Mouse (Mus musculus): Measurements from ENCODE around the gene Itga8.
A peak's percentile ranks its signal among the peaks of the same experiment; 100 is the strongest.

The Itga8 gene

GRCm38 (mm10) chr2:12301431-12302170 lies at the start of gene Itga8:
TSS of gene Itga8 (minus strand) at chr2:12301922.
- DNase-seq (ENCODE audit: low read depth): peak; percentile 22

- no peak for DNase-seq (ENCODE audit: low read depth)
Measured at GRCm38 (mm10) chr2:12348914-12349313, 47.2 kb upstream of the Itga8 start.

- DNase-seq (ENCODE audit: low read depth): no peak
Measured at GRCm38 (mm10) chr2:12331962-12332361, 30.2 kb upstream of the Itga8 start.

- DNase-seq (ENCODE audit: low read depth): no peak
Measured at GRCm38 (mm10) chr2:12329620-12330019, 27.9 kb upstream of the Itga8 start.

- DNase-seq (ENCODE audit: low read depth): no peak
Measured at GRCm38 (mm10) chr2:12329068-12329407, 27.3 kb upstream of the Itga8 start.

GRCm38 (mm10) chr2:12328355-12329067 lies 26.8 kb upstream of the Itga8 start:
- no peak for DNase-seq (ENCODE audit: low read depth)

GRCm38 (mm10) chr2:12327691-12328354 lies 26.1 kb upstream of the Itga8 start:
- DNase-seq (ENCODE audit: low read depth): no peak

GRCm38 (mm10) chr2:12327216-12327615 lies 25.5 kb upstream of the Itga8 start:
- DNase-seq (ENCODE audit: low read depth): no peak

- no peak for DNase-seq (ENCODE audit: low read depth)
Measured at GRCm38 (mm10) chr2:12325868-12326267, 24.1 kb upstream of the Itga8 start.

GRCm38 (mm10) chr2:12325417-12325816 lies 23.7 kb upstream of the Itga8 start:
- no peak for DNase-seq (ENCODE audit: low read depth)

- no peak for DNase-seq (ENCODE audit: low read depth)
Measured at GRCm38 (mm10) chr2:12320914-12321313, 19.2 kb upstream of the Itga8 start.

GRCm38 (mm10) chr2:12318715-12319114 lies 17.0 kb upstream of the Itga8 start:
- DNase-seq (ENCODE audit: low read depth): no peak

GRCm38 (mm10) chr2:12318036-12318435 lies 16.3 kb upstream of the Itga8 start:
- no peak for DNase-seq (ENCODE audit: low read depth)

GRCm38 (mm10) chr2:12317343-12317742 lies 15.6 kb upstream of the Itga8 start:
- peak; percentile 74 for DNase-seq (ENCODE audit: low read depth)

GRCm38 (mm10) chr2:12316361-12316760 lies 14.6 kb upstream of the Itga8 start:
- no peak for DNase-seq (ENCODE audit: low read depth)

- DNase-seq (ENCODE audit: low read depth): no peak
Measured at GRCm38 (mm10) chr2:12314028-12314427, 12.3 kb upstream of the Itga8 start.

- peak; percentile 66 for DNase-seq (ENCODE audit: low read depth)
Measured at GRCm38 (mm10) chr2:12308466-12308865, 6.7 kb upstream of the Itga8 start.

GRCm38 (mm10) chr2:12307311-12307710 lies 5.6 kb upstream of the Itga8 start:
- DNase-seq (ENCODE audit: low read depth): no peak

GRCm38 (mm10) chr2:12305064-12305650 lies 3.4 kb upstream of the Itga8 start:
- no peak for DNase-seq (ENCODE audit: low read depth)

- no peak for DNase-seq (ENCODE audit: low read depth)
Measured at GRCm38 (mm10) chr2:12300449-12301228, 1.1 kb downstream of the Itga8 start.

- no peak for DNase-seq (ENCODE audit: low read depth)
Measured at GRCm38 (mm10) chr2:12297287-12297686, 4.4 kb downstream of the Itga8 start.

GRCm38 (mm10) chr2:12295150-12295549 lies 6.6 kb downstream of the Itga8 start:
- DNase-seq (ENCODE audit: low read depth): no peak
